ENCODE assay signal across 5 mouse cellular contexts in genomic region chr6:100866246-100866645, GRCm38 (mm10). TPM values are rescaled to one million over a fixed set of nuclear protein-coding genes. Genes with fewer than 3 reads are reported as not detected.
ATAC-seq lines count a peak whose summit lies in the region.
"Not testable (repeated sequence)": the region's sequence is repeated elsewhere in the genome, so short reads cannot be mapped to it uniquely, and the experiment has no call there.

No protein-coding gene starts in this region.

- ATAC-seq in common myeloid progenitor, adult 5-6 weeks (replicated peaks; ENCODE audit: low read depth, poor library complexity, severe bottlenecking), result peak; percentile 54; the same call in 1 of the 2 replicates
- peak; percentile 53 for ATAC-seq in granulocyte monocyte progenitor cell, adult 5-6 weeks (replicated peaks; ENCODE audit: poor library complexity, severe bottlenecking)
- ATAC-seq in intestine, embryonic 16.5 days, result peak; percentile 36; the same call in 1 of the 2 replicates
- ATAC-seq in megakaryocyte progenitor cell, adult 5-6 weeks (replicated peaks; ENCODE audit: poor library complexity), result 0 out of 2 replicates have a peak, but pooled peaks have one; percentile 14
- ATAC-seq in neural tube, embryonic 13.5 days (ENCODE audit: low read depth), result 0 out of 2 replicates have a peak, but pooled peaks have one; percentile 50

- not testable (repeated sequence) for H3K36me3 ChIP-seq in intestine, embryonic 16.5 days (ENCODE audit: control insufficient read depth, insufficient read depth, low read length)
- H3K36me3 ChIP-seq in neural tube, embryonic 13.5 days, result peaks cover 42% of the 10 kb centered on the region

- H3K4me3 ChIP-seq in intestine, embryonic 16.5 days (ENCODE audit: low read length); neural tube, embryonic 13.5 days: not testable (repeated sequence)

- WGBS in intestine, embryonic 16.5 days, result 85% methylated on average over 5 of the region's 5 CpGs
- WGBS in neural tube, embryonic 13.5 days, result 88% methylated on average over 5 of the region's 5 CpGs

- not testable (repeated sequence) for H3K27ac ChIP-seq in intestine, embryonic 16.5 days (ENCODE audit: low read length); neural tube, embryonic 13.5 days (replicated peaks)

- H3K27me3 ChIP-seq in intestine, embryonic 16.5 days (replicated peaks; ENCODE audit: control insufficient read depth, insufficient read depth, low read length); neural tube, embryonic 13.5 days: not testable (repeated sequence)

- not testable (repeated sequence) for H3K4me1 ChIP-seq in intestine, embryonic 16.5 days (ENCODE audit: control insufficient read depth, insufficient read depth, low read length); neural tube, embryonic 13.5 days (replicated peaks)

- H3K9ac ChIP-seq in intestine, embryonic 16.5 days (ENCODE audit: low read depth, low read length); neural tube, embryonic 13.5 days: not testable (repeated sequence)

- H3K9me3 ChIP-seq in intestine, embryonic 16.5 days (ENCODE audit: control insufficient read depth, low read length); neural tube, embryonic 13.5 days: not testable (repeated sequence)

- not testable (repeated sequence) for H3K4me2 ChIP-seq in intestine, embryonic 16.5 days (ENCODE audit: low read depth, low read length); neural tube, embryonic 13.5 days

RNA-seq across cellular contexts. Expression of gene Ppp4r2, which starts 32.8 kb away (rescaled TPM):
- total RNA-seq in common myeloid progenitor, adult 5-6 weeks (2017), result 76.1 and 92.9 TPM in 2 replicates
- total RNA-seq in granulocyte monocyte progenitor cell, adult 5-6 weeks (2014; fragmentation: Nextera tagmentation), result 36.4 and 46.1 TPM in 2 replicates
- total RNA-seq in granulocyte monocyte progenitor cell, adult 5-6 weeks (2017), result 67.6 and 81.8 TPM in 2 replicates
- polyA plus RNA-seq in intestine, embryonic 16.5 days (2015; fragmentation: Nextera tagmentation; extraction: Ambion mirVana), result 8.1 and 8.7 TPM in 2 replicates
- total RNA-seq in megakaryocyte progenitor cell, adult 5-6 weeks (2015), result 48.8 and 48.9 TPM in 2 replicates
- 62.6 and 92.3 TPM in 2 replicates for total RNA-seq in megakaryocyte progenitor cell, adult 5-6 weeks (2017)
- 17.2 and 21.2 TPM in 2 replicates for polyA plus RNA-seq in neural tube, embryonic 13.5 days (2015; fragmentation: Nextera tagmentation; extraction: Ambion mirVana)
